8 mouse cellular contexts compared by ENCODE assay signal in the genomic region with DNA sequence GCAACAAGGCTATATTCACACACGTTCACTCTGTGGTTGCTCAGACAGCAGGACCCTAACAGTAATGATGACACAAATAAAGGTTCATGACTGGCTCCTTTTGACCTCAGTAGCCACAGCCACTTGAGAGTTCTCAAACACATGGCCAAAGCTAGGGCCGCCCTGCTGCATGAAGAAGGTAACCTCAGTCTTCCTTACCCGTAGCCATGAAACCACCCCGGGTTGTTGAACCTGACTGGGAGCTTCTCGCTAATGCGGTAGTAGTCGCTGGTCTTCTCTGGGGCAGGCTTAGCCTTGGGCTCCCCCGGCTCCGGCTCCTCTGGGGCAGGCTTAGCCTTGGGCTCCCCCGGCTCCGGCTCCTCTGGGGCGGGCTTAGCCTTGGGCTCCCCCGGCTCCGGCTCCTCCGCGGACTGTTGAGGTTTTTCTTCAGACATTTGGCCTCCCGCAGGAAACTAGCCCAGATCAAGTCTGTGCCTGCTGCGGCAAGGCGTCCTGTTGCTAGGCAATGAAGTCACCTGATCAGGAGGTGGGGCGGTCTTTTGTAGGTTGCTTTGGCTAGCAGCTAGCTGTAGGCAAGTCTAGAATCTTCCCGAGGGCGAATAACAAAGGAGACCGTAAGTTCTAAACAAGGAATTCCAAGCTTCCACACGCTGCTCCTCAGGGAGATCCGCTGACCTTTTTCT. TPM values are rescaled to one million over a fixed set of nuclear protein-coding genes. Genes with fewer than 3 reads are reported as not detected.
DNase-seq lines count a peak whose midpoint lies in the region; ATAC-seq lines count a peak whose summit lies in the region.

A gene (minus strand): TSS at position 497 of the 683 bp plus-strand sequence.

- H3K4me1 ChIP-seq in intestine, embryonic 14.5 days (replicated peaks; ENCODE audit: control insufficient read depth, insufficient read depth, low read length), result peaks cover 8% of the 10 kb centered on the region

- 0 out of 2 replicates have a peak within 1 kb of the TSS, but pooled peaks have one; percentile 0 for H3K4me3 ChIP-seq in intestine, embryonic 14.5 days (ENCODE audit: low read depth, low read length)

- ATAC-seq in activated CD4-positive, CD25-positive, alpha-beta regulatory T cell, adult 4 months, result peak; percentile 87
- ATAC-seq in intestine, embryonic 14.5 days (replicated peaks; ENCODE audit: low FRiP score, low TSS enrichment, low read depth), result no peak; the same call in 1 of the 2 replicates
- peak; percentile 45; the same call in 1 of the 2 replicates for ATAC-seq in megakaryocyte-erythroid progenitor cell, adult 5-6 weeks (replicated peaks; ENCODE audit: low FRiP score, low TSS enrichment, poor library complexity, severe bottlenecking)
- no peak for ATAC-seq in erythroblast, adult 5-6 weeks (replicated peaks; ENCODE audit: low FRiP score, poor library complexity, severe bottlenecking)

- H3K27me3 ChIP-seq in intestine, embryonic 14.5 days (replicated peaks; ENCODE audit: control insufficient read depth, insufficient read depth, low read length), result no peaks in the 10 kb centered on the region

- peak; percentile 78 to 82 for DNase-seq in cerebellum, postnatal 14 days
- DNase-seq in frontal cortex, postnatal 36 days (ENCODE audit: low spot score in 2 of 2), result peak; percentile 75 to 82
- DNase-seq in intestine, embryonic 14.5 days (ENCODE audit: low spot score), result peak; percentile 82
- peak; percentile 72 to 75 for DNase-seq in left cerebral cortex, postnatal 14 days (ENCODE audit: low spot score in 2 of 2)
- DNase-seq in right cerebral cortex, postnatal 14 days, result peak; percentile 51

- peaks cover 21% of the 10 kb centered on the region for H3K36me3 ChIP-seq in intestine, embryonic 14.5 days (ENCODE audit: control insufficient read depth, insufficient read depth, low read length)

- intact Hi-C loops in left cerebral cortex, postnatal 14 days (cut with DNase I), result no loop called here

- H3K9ac ChIP-seq in intestine, embryonic 14.5 days (ENCODE audit: low read length), result no peak within 1 kb of the TSS

- H3K9me3 ChIP-seq in intestine, embryonic 14.5 days (ENCODE audit: control insufficient read depth, low read length), result 0 out of 2 replicates have a peak, but pooled peaks cover 4% of the 10 kb centered on the region

- H3K27ac ChIP-seq in intestine, embryonic 14.5 days (ENCODE audit: low read depth), result no peak within 1 kb of the TSS

- H3K4me2 ChIP-seq in intestine, embryonic 14.5 days (ENCODE audit: low read length), result peak within 1 kb of the TSS; percentile 33

- WGBS in intestine, embryonic 14.5 days, result 4% methylated on average over 25 of the region's 25 CpGs

RNA-seq across cellular contexts. Expression of the gene that starts here (rescaled TPM):
- under 1 TPM in 1 of 2 experiments, not detected in 1; 0.52 TPM for polyA plus RNA-seq in activated CD4-positive, CD25-positive, alpha-beta regulatory T cell, adult 4 months (2017; shearing (Covaris generic))
- 0.28 TPM in 1 of 2 replicates, not detected in the other for polyA plus RNA-seq in intestine, embryonic 14.5 days (2014; fragmentation: Nextera tagmentation; extraction: Ambion mirVana)
- total RNA-seq in left cerebral cortex, postnatal 14 days (2021), result 1 to 10 TPM; 4.9 to 6.2 TPM
- not detected in 2 replicates for total RNA-seq in megakaryocyte-erythroid progenitor cell, adult 5-6 weeks (2014; fragmentation: Nextera tagmentation)
- not detected in 2 replicates for total RNA-seq in megakaryocyte-erythroid progenitor cell, adult 5-6 weeks (2017)
- total RNA-seq in erythroblast, adult 5-6 weeks (2015; ENCODE audit: low replicate concordance), result not detected in 2 replicates
- total RNA-seq in erythroblast, adult 5-6 weeks (2017; ENCODE audit: low replicate concordance), result not detected in 2 replicates

Comparison
In these comparisons a context has a peak if more than half of its experiments do, and no peak if none do; other contexts are left out.
1. RNA of the gene that starts here (total RNA-seq): 4.9 to 6.2 TPM in left cerebral cortex, postnatal 14 days; not detected in megakaryocyte-erythroid progenitor cell, adult 5-6 weeks and not detected in erythroblast, adult 5-6 weeks; every median in the first group is over 4 times any median in the second.
2. Peak in ATAC-seq in activated CD4-positive, CD25-positive, alpha-beta regulatory T cell, adult 4 months; RNA of the gene not detected or under 1 TPM.
3. Peak in DNase-seq, H3K4me3 ChIP-seq and H3K4me2 ChIP-seq in intestine, embryonic 14.5 days; RNA of the gene not detected or under 1 TPM.
4. Peak in ATAC-seq in megakaryocyte-erythroid progenitor cell, adult 5-6 weeks; RNA of the gene not detected or under 1 TPM.
5. Peak in every context shown above with its lines, with median percentiles within 50 percentile points of each other: DNase-seq.